Mouse (Mus musculus): ENCODE results near the gene Emx1. TPM values are rescaled to one million over a fixed set of nuclear protein-coding genes. Genes with fewer than 3 reads are reported as not detected.
"Not testable (repeated sequence)": the region's sequence is repeated elsewhere in the genome, so short reads cannot be mapped to it uniquely, and the experiment has no call there.

Emx1 gene
- total and polyA plus RNA-seq, 3 experiments, result not detected

- ATAC-seq (ENCODE audit: extremely low read depth, insufficient number of reproducible peaks, low FRiP score, poor library complexity, severe bottlenecking) (no peak), DNase-seq (ENCODE audit: low spot score) (no peak)
- no peak for TF ChIP-seq POLR2AphosphoS5 (IDR thresholded peaks at IDR 0.05; ENCODE audit: insufficient replicate concordance, low read depth, low read length)
- TF ChIP-seq CTCF (IDR thresholded peaks at IDR 0.05; ENCODE audit: low read depth, low read length), result no peak
- TF ChIP-seq GATA2 (IDR thresholded peaks at IDR 0.05; ENCODE audit: borderline replicate concordance, low read depth, low read length), result no peak
- TF ChIP-seq GATA1 (IDR thresholded peaks at IDR 0.05; ENCODE audit: borderline replicate concordance, low read length), result no peak
- TF ChIP-seq TAL1 (conservative IDR thresholded peaks at IDR 0.05; ENCODE audit: low read depth, low read length), result no peak
Observed at GRCm38 (mm10) chr6:85153970-85154540, 33.2 kb upstream of the Emx1 start.

GRCm38 (mm10) chr6:85154861-85155528 lies 32.2 kb upstream of the Emx1 start:
- no peak for TF ChIP-seq TAL1 (conservative IDR thresholded peaks at IDR 0.05; ENCODE audit: low read depth, low read length)
- no peak for TF ChIP-seq CTCF (IDR thresholded peaks at IDR 0.05; ENCODE audit: low read depth, low read length)
- no peak for TF ChIP-seq GATA1 (IDR thresholded peaks at IDR 0.05; ENCODE audit: borderline replicate concordance, low read length)
- no peak for TF ChIP-seq GATA2 (IDR thresholded peaks at IDR 0.05; ENCODE audit: borderline replicate concordance, low read depth, low read length)
- no peak for TF ChIP-seq POLR2AphosphoS5 (IDR thresholded peaks at IDR 0.05; ENCODE audit: insufficient replicate concordance, low read depth, low read length)
- DNase-seq (ENCODE audit: low spot score), result no peak

More at GRCm38 (mm10) chr6:85153970-85154540, 33.2 kb upstream of the Emx1 start:
- no peaks in the 10 kb centered on the region for H3K9me3 ChIP-seq (replicated peaks)
- no peaks in the 10 kb centered on the region for H3K36me3 ChIP-seq (replicated peaks)
- H3K27me3 ChIP-seq (ENCODE audit: insufficient read depth, low read length), result peaks cover 10% of the 10 kb centered on the region; the same call in 1 of the 2 replicates
- H3K4me3 ChIP-seq (ENCODE audit: low read depth, low read length), result no peak overlapping the region
- H3K4me1 ChIP-seq (ENCODE audit: insufficient read depth, low read depth, low read length), result no peaks in the 10 kb centered on the region; the same call in 1 of the 2 replicates

GRCm38 (mm10) chr6:85156551-85156950 lies 30.7 kb upstream of the Emx1 start:
- not testable (repeated sequence) for H3K4me1 ChIP-seq (ENCODE audit: insufficient read depth, low read depth, low read length); H3K9me3 ChIP-seq (replicated peaks); ATAC-seq (ENCODE audit: extremely low read depth, insufficient number of reproducible peaks, low FRiP score, poor library complexity, severe bottlenecking); H3K4me3 ChIP-seq (ENCODE audit: low read depth, low read length); H3K36me3 ChIP-seq (replicated peaks); DNase-seq (ENCODE audit: low spot score)
- peaks cover 14% of the 10 kb centered on the region for H3K27me3 ChIP-seq (ENCODE audit: insufficient read depth, low read length)

More at GRCm38 (mm10) chr6:85154861-85155528, 32.2 kb upstream of the Emx1 start:
- peaks cover 10% of the 10 kb centered on the region; the same call in 1 of the 2 replicates for H3K27me3 ChIP-seq (ENCODE audit: insufficient read depth, low read length)
- H3K4me3 ChIP-seq (ENCODE audit: low read depth, low read length), result no peak overlapping the region
- H3K4me1 ChIP-seq (ENCODE audit: insufficient read depth, low read depth, low read length), result no peaks in the 10 kb centered on the region; the same call in 1 of the 2 replicates
- H3K36me3 ChIP-seq (replicated peaks), result no peaks in the 10 kb centered on the region
- no peaks in the 10 kb centered on the region for H3K9me3 ChIP-seq (replicated peaks)
- no peak for ATAC-seq (ENCODE audit: extremely low read depth, insufficient number of reproducible peaks, low FRiP score, poor library complexity, severe bottlenecking)

GRCm38 (mm10) chr6:85158040-85158804 lies 29.0 kb upstream of the Emx1 start:
- H3K9me3 ChIP-seq (replicated peaks); H3K4me1 ChIP-seq (ENCODE audit: insufficient read depth, low read depth, low read length); H3K4me3 ChIP-seq (ENCODE audit: low read depth, low read length); H3K36me3 ChIP-seq (replicated peaks); DNase-seq (ENCODE audit: low spot score); ATAC-seq (ENCODE audit: extremely low read depth, insufficient number of reproducible peaks, low FRiP score, poor library complexity, severe bottlenecking): not testable (repeated sequence)
- H3K27me3 ChIP-seq (ENCODE audit: insufficient read depth, low read length), result peaks cover 21% of the 10 kb centered on the region

- not testable (repeated sequence) for H3K9me3 ChIP-seq (replicated peaks); DNase-seq (ENCODE audit: low spot score); H3K36me3 ChIP-seq (replicated peaks); H3K4me1 ChIP-seq (ENCODE audit: insufficient read depth, low read depth, low read length); H3K4me3 ChIP-seq (ENCODE audit: low read depth, low read length)
- 0 out of 2 replicates have a peak, but pooled peaks have one; percentile 12 for TF ChIP-seq CTCF (IDR thresholded peaks at IDR 0.05; ENCODE audit: low read depth, low read length)
- peak; percentile 40; the same call in 1 of the 2 replicates for ATAC-seq (ENCODE audit: extremely low read depth, insufficient number of reproducible peaks, low FRiP score, poor library complexity, severe bottlenecking)
- peaks cover 21% of the 10 kb centered on the region for H3K27me3 ChIP-seq (ENCODE audit: insufficient read depth, low read length)
Observed at GRCm38 (mm10) chr6:85159092-85159760, 28.0 kb upstream of the Emx1 start.

GRCm38 (mm10) chr6:85160201-85160923 lies 26.9 kb upstream of the Emx1 start:
- Histone ChIP-seq H3K27me3 (ENCODE audit: insufficient read depth, low read length) (peaks cover 14% of the 10 kb centered on the region), H3K4me1 (ENCODE audit: insufficient read depth, low read depth, low read length) (no peaks in the 10 kb centered on the region), H3K9me3 (replicated peaks) (no peaks in the 10 kb centered on the region), H3K4me3 (ENCODE audit: low read depth, low read length) (no peak overlapping the region), H3K36me3 (replicated peaks) (no peaks in the 10 kb centered on the region)
- DNase-seq (ENCODE audit: low spot score) (peak; percentile 38), ATAC-seq (ENCODE audit: extremely low read depth, insufficient number of reproducible peaks, low FRiP score, poor library complexity, severe bottlenecking) (no peak)
- no peak for TF ChIP-seq GATA2 (IDR thresholded peaks at IDR 0.05; ENCODE audit: borderline replicate concordance, low read depth, low read length)
- peak; percentile 85 for TF ChIP-seq CTCF (IDR thresholded peaks at IDR 0.05; ENCODE audit: low read depth, low read length)
- TF ChIP-seq POLR2AphosphoS5 (IDR thresholded peaks at IDR 0.05; ENCODE audit: insufficient replicate concordance, low read depth, low read length), result no peak
- TF ChIP-seq TAL1 (conservative IDR thresholded peaks at IDR 0.05; ENCODE audit: low read depth, low read length), result no peak
